Mouse (Mus musculus): ENCODE measurements around the gene Slc39a2. TPM values are rescaled to one million over a fixed set of nuclear protein-coding genes. Genes with fewer than 3 reads are reported as not detected.
"Not testable (repeated sequence)": the region's sequence is repeated elsewhere in the genome, so short reads cannot be mapped to it uniquely, and the experiment has no call there.

Gene Slc39a2
- polyA plus RNA-seq (2014; fragmentation: Nextera tagmentation; extraction: Ambion mirVana) = 0.07 and 0.14 TPM in 2 replicates

DNA sequence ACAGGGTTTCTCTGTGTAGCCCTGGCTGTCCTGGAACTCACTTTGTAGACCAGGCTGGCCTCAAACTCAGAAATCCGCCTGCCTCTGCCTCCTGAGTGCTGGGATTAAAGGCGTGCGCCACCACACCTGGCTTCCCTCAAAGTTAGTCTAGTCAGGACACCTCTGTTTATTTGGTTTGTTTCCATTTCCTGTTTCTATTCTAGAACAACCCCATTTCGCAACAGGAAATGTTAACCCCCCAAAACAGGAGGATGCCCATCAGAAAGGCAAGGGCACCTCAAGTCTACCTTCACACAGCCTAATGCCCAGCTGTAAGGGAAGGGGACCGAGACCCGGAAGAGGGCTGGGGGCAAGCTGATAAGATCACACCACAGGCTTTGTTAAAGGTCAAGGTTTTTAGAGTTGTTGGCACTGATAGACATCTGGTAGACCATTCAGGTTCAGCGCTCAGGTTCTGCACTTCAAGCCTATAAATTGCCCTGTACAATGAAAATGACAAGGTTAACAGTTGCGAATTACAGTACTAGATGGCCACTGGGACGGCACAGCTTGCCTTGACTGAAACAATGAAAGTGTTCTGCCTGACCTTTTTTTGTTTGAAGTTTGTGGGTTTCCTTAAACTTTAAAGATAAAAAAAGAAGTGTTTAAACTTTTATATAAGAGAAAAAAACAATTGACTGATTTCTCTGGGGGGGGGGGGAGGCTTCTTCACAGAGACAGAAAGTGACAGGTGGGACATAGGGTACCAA, at the start of gene Slc39a2:
Gene Slc39a2, plus strand, starts transcription at position 699 of the 749 bp plus-strand sequence.
- Histone ChIP-seq H3K4me2 (no peak within 1 kb of the TSS), H3K4me3 (ENCODE audit: low read depth, low read length) (no peak within 1 kb of the TSS)

DNA sequence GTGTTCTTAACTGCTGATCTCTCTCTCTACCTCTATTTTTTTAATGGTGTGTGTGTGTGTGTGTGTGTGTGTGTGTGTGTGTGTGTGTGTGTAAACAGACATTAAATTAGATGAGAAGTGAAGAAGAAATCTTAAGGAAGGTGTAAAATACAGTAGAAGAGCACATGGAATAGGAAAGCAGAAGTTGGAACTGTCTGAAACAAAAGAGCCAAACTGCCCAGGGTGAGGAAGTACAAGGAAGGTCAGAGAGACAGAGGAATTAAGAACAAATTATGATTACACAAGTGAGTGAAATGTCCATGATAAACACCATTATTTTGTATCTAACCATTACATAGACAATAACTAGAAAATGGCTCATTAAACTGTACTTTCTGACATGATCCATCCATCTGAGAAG, 48.8 kb upstream of the Slc39a2 start:
- Histone ChIP-seq H3K4me2 (no peak overlapping the region), H3K4me3 (ENCODE audit: low read depth, low read length) (no peak overlapping the region), H3K27ac (ENCODE audit: low read depth, low read length) (no peak overlapping the region), H3K9ac (ENCODE audit: low read depth, low read length) (no peak overlapping the region), H3K27me3 (replicated peaks; ENCODE audit: control insufficient read depth, insufficient read depth, low read length) (no peaks in the 10 kb centered on the region), H3K4me1 (replicated peaks; ENCODE audit: control insufficient read depth, insufficient read depth, low read length) (no peaks in the 10 kb centered on the region), H3K9me3 (ENCODE audit: control insufficient read depth, low read length) (no peaks in the 10 kb centered on the region), H3K36me3 (ENCODE audit: control insufficient read depth, insufficient read depth, low read length) (no peaks in the 10 kb centered on the region)
- ATAC-seq (replicated peaks; ENCODE audit: low FRiP score) (no peak), DNase-seq (ENCODE audit: low spot score) (no peak)

More for the DNA sequence above, at the start of gene Slc39a2:
- Histone ChIP-seq H3K9ac (ENCODE audit: low read depth, low read length) (no peak within 1 kb of the TSS), H3K27ac (ENCODE audit: low read depth, low read length) (no peak within 1 kb of the TSS), H3K9me3 (ENCODE audit: control insufficient read depth, low read length) (no peaks in the 10 kb centered on the region), H3K36me3 (ENCODE audit: control insufficient read depth, insufficient read depth, low read length) (peaks cover 21% of the 10 kb centered on the region), H3K27me3 (replicated peaks; ENCODE audit: control insufficient read depth, insufficient read depth, low read length) (no peaks in the 10 kb centered on the region), H3K4me1 (replicated peaks; ENCODE audit: control insufficient read depth, insufficient read depth, low read length) (peaks cover 10% of the 10 kb centered on the region)
- DNase-seq (ENCODE audit: low spot score) = no peak
- ATAC-seq (replicated peaks; ENCODE audit: low FRiP score) = no peak
- WGBS = 87% methylated on average over 8 of the region's 9 CpGs

DNA sequence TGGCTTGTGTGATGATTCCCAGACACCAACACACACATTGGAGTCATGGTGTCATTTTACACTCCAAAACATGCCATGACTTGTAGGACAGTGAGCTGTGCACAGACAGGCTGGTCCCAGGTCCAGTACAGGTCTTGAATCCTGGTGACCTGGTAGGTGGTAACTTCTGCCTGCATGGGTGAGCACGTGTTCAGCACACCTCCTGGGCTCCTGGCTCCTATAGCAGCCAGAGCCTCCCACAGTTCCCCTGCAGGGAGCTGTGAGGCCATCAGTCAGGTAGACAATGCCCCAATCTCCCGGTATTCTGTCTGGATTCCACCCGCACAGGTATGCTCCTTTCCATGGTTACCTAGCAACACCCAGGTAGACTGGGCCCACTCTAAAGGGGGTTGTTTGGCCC, 46.1 kb upstream of the Slc39a2 start:
- Histone ChIP-seq H3K9me3 (ENCODE audit: control insufficient read depth, low read length) (no peaks in the 10 kb centered on the region), H3K27ac (ENCODE audit: low read depth, low read length) (no peak overlapping the region), H3K4me1 (replicated peaks; ENCODE audit: control insufficient read depth, insufficient read depth, low read length) (no peaks in the 10 kb centered on the region), H3K36me3 (ENCODE audit: control insufficient read depth, insufficient read depth, low read length) (no peaks in the 10 kb centered on the region), H3K4me2 (no peak overlapping the region), H3K4me3 (ENCODE audit: low read depth, low read length) (no peak overlapping the region), H3K9ac (ENCODE audit: low read depth, low read length) (no peak overlapping the region), H3K27me3 (replicated peaks; ENCODE audit: control insufficient read depth, insufficient read depth, low read length) (no peaks in the 10 kb centered on the region)
- ATAC-seq (replicated peaks; ENCODE audit: low FRiP score) (no peak), DNase-seq (ENCODE audit: low spot score) (no peak)
- 65% methylated on average over 3 of the region's 3 CpGs for WGBS

GRCm38 (mm10) chr14:51851006-51851405, 41.7 kb upstream of the Slc39a2 start:
- not testable (repeated sequence) for H3K9me3 ChIP-seq (ENCODE audit: control insufficient read depth, low read length); H3K4me1 ChIP-seq (replicated peaks; ENCODE audit: control insufficient read depth, insufficient read depth, low read length); ATAC-seq (replicated peaks; ENCODE audit: low FRiP score); H3K9ac ChIP-seq (ENCODE audit: low read depth, low read length); H3K4me2 ChIP-seq; H3K36me3 ChIP-seq (ENCODE audit: control insufficient read depth, insufficient read depth, low read length); DNase-seq (ENCODE audit: low spot score); H3K27me3 ChIP-seq (replicated peaks; ENCODE audit: control insufficient read depth, insufficient read depth, low read length); H3K4me3 ChIP-seq (ENCODE audit: low read depth, low read length); H3K27ac ChIP-seq (ENCODE audit: low read depth, low read length)
- WGBS = 44% methylated on average over 3 of the region's 3 CpGs

DNA sequence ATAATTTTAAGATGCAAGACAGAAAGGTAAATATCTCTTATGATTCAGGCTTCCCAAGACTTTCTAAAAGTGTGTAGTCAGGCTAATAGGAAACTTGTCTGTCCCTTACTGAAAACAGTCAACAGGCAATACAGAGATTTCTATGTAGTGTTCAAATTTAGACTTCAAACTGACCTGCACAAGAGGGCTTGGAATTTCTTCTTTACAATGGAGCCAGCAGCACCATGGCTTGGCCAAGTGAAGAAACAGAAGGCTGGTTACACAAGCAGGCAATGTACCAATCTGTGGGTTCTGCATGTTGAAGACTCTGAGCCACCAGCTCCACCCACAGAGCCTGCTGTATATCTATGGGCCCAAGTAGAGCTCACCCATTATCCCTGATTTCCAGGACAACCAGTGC, 39.3 kb upstream of the Slc39a2 start, which contains the start of gene Ear6:
Gene Ear6, plus strand, starts transcription at position 301 of the 400 bp plus-strand sequence.
- no peaks in the 10 kb centered on the region for H3K4me1 ChIP-seq (replicated peaks; ENCODE audit: control insufficient read depth, insufficient read depth, low read length)
- no peaks in the 10 kb centered on the region for H3K27me3 ChIP-seq (replicated peaks; ENCODE audit: control insufficient read depth, insufficient read depth, low read length)
- DNase-seq (ENCODE audit: low spot score) (no peak), ATAC-seq (replicated peaks; ENCODE audit: low FRiP score) (no peak)
- H3K9ac ChIP-seq (ENCODE audit: low read depth, low read length) = no peak within 1 kb of the TSS
- no peaks in the 10 kb centered on the region for H3K36me3 ChIP-seq (ENCODE audit: control insufficient read depth, insufficient read depth, low read length)
- H3K9me3 ChIP-seq (ENCODE audit: control insufficient read depth, low read length) = no peaks in the 10 kb centered on the region
- no peak within 1 kb of the TSS for H3K4me2 ChIP-seq
- no peak within 1 kb of the TSS for H3K27ac ChIP-seq (ENCODE audit: low read depth, low read length)
- H3K4me3 ChIP-seq (ENCODE audit: low read depth, low read length) = no peak within 1 kb of the TSS

- not testable (repeated sequence) for H3K27ac ChIP-seq (ENCODE audit: low read depth, low read length); H3K4me2 ChIP-seq; H3K4me1 ChIP-seq (replicated peaks; ENCODE audit: control insufficient read depth, insufficient read depth, low read length); H3K4me3 ChIP-seq (ENCODE audit: low read depth, low read length); H3K27me3 ChIP-seq (replicated peaks; ENCODE audit: control insufficient read depth, insufficient read depth, low read length); H3K36me3 ChIP-seq (ENCODE audit: control insufficient read depth, insufficient read depth, low read length); H3K9ac ChIP-seq (ENCODE audit: low read depth, low read length); ATAC-seq (replicated peaks; ENCODE audit: low FRiP score); H3K9me3 ChIP-seq (ENCODE audit: control insufficient read depth, low read length); DNase-seq (ENCODE audit: low spot score)
- WGBS = 66% methylated on average over 7 of the region's 7 CpGs
Measured at GRCm38 (mm10) chr14:51855280-51855679, 37.4 kb upstream of the Slc39a2 start.

GRCm38 (mm10) chr14:51863603-51864002, 29.1 kb upstream of the Slc39a2 start:
- not testable (repeated sequence) for H3K9ac ChIP-seq (ENCODE audit: low read depth, low read length); H3K36me3 ChIP-seq (ENCODE audit: control insufficient read depth, insufficient read depth, low read length); H3K4me1 ChIP-seq (replicated peaks; ENCODE audit: control insufficient read depth, insufficient read depth, low read length); H3K27me3 ChIP-seq (replicated peaks; ENCODE audit: control insufficient read depth, insufficient read depth, low read length); H3K27ac ChIP-seq (ENCODE audit: low read depth, low read length); H3K4me2 ChIP-seq; H3K4me3 ChIP-seq (ENCODE audit: low read depth, low read length); ATAC-seq (replicated peaks; ENCODE audit: low FRiP score); H3K9me3 ChIP-seq (ENCODE audit: control insufficient read depth, low read length); DNase-seq (ENCODE audit: low spot score)
- WGBS = 7% methylated on average over 1 of the region's 1 CpGs

- H3K4me3 ChIP-seq (ENCODE audit: low read depth, low read length) = no peak overlapping the region
- no peak overlapping the region for H3K27ac ChIP-seq (ENCODE audit: low read depth, low read length)
- H3K9me3 ChIP-seq (ENCODE audit: control insufficient read depth, low read length) = no peaks in the 10 kb centered on the region
- H3K4me2 ChIP-seq = no peak overlapping the region
- H3K36me3 ChIP-seq (ENCODE audit: control insufficient read depth, insufficient read depth, low read length) = no peaks in the 10 kb centered on the region
- no peaks in the 10 kb centered on the region for H3K4me1 ChIP-seq (replicated peaks; ENCODE audit: control insufficient read depth, insufficient read depth, low read length)
- no peak for DNase-seq (ENCODE audit: low spot score)
- 68% methylated on average over 2 of the region's 2 CpGs for WGBS
- no peak overlapping the region for H3K9ac ChIP-seq (ENCODE audit: low read depth, low read length)
- ATAC-seq (replicated peaks; ENCODE audit: low FRiP score) = no peak
- no peaks in the 10 kb centered on the region for H3K27me3 ChIP-seq (replicated peaks; ENCODE audit: control insufficient read depth, insufficient read depth, low read length)
Measured at GRCm38 (mm10) chr14:51870756-51871155, 21.9 kb upstream of the Slc39a2 start.

DNA sequence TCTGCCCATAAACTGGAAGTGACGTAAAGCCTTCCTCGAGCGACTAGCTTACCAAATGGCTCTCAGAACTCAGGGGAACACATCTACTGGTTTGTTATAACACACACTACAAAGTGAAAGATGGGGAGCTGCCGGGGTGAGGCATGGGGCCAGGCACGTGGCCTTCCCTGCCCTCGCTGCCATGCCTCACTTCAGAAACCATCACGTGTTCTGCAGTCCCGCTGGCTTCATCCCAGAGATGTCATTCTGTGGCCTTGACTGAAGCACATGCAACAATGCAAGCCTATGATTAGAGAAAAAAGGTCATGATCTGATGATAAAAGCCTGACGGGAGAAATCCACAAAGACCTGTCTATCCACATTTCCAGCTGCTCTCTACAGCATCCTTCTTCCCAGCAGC, 20.9 kb upstream of the Slc39a2 start:
- Histone ChIP-seq H3K36me3 (ENCODE audit: control insufficient read depth, insufficient read depth, low read length) (no peaks in the 10 kb centered on the region), H3K4me1 (replicated peaks; ENCODE audit: control insufficient read depth, insufficient read depth, low read length) (no peaks in the 10 kb centered on the region), H3K27me3 (replicated peaks; ENCODE audit: control insufficient read depth, insufficient read depth, low read length) (no peaks in the 10 kb centered on the region), H3K9me3 (ENCODE audit: control insufficient read depth, low read length) (no peaks in the 10 kb centered on the region), H3K4me3 (ENCODE audit: low read depth, low read length) (no peak overlapping the region), H3K4me2 (no peak overlapping the region), H3K27ac (ENCODE audit: low read depth, low read length) (no peak overlapping the region), H3K9ac (ENCODE audit: low read depth, low read length) (no peak overlapping the region)
- DNase-seq (ENCODE audit: low spot score) (no peak), ATAC-seq (replicated peaks; ENCODE audit: low FRiP score) (no peak)
- 72% methylated on average over 9 of the region's 9 CpGs for WGBS

Data from liver, embryonic 11.5 days (tissue).